Mouse (Mus musculus): Measurements from ENCODE around the gene Abcc4. TPM values are rescaled to one million over a fixed set of nuclear protein-coding genes. Genes with fewer than 3 reads are reported as not detected.

Gene Abcc4
- polyA plus RNA-seq, 1 experiment = 0.96 TPM

DNA sequence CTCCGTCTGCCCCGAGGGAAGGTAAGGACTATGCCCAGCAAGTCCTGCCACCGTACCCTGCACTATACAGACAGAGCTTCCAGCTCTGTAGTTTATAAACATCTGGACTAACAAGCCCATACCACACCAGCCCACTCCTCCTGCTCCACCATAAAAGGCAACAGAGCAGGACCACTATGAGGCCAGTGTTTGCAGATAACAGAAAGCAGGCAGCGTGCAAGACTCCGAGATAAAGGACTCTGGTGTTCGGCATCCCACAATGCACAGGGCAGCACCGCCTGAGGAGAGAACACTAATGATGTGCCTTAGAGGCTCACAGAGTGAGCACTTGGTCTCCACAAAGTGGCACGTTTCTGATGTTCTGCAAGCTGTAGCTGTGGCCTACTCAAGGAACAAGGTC lies 63.9 kb downstream of the Abcc4 start:
- TF ChIP-seq CTCF (IDR thresholded peaks at IDR 0.05; ENCODE audit: control insufficient read depth, insufficient read depth, insufficient replicate concordance, low read depth, low read length) = no peak
- no peak for TF ChIP-seq POLR2A (IDR thresholded peaks at IDR 0.05; ENCODE audit: control insufficient read depth, low read depth, low read length)
- Histone ChIP-seq H3K36me3 (ENCODE audit: control insufficient read depth, insufficient read depth, low read length) (no peaks in the 10 kb centered on the region), H3K4me1 (ENCODE audit: control insufficient read depth, insufficient read depth, low read length) (no peaks in the 10 kb centered on the region), H3K4me3 (ENCODE audit: control insufficient read depth, low read depth, low read length) (no peak overlapping the region), H3K27me3 (ENCODE audit: control insufficient read depth, insufficient read depth, low read length) (no peaks in the 10 kb centered on the region), H3K27ac (ENCODE audit: control insufficient read depth, insufficient read depth, low read depth, low read length) (no peak overlapping the region)

DNA sequence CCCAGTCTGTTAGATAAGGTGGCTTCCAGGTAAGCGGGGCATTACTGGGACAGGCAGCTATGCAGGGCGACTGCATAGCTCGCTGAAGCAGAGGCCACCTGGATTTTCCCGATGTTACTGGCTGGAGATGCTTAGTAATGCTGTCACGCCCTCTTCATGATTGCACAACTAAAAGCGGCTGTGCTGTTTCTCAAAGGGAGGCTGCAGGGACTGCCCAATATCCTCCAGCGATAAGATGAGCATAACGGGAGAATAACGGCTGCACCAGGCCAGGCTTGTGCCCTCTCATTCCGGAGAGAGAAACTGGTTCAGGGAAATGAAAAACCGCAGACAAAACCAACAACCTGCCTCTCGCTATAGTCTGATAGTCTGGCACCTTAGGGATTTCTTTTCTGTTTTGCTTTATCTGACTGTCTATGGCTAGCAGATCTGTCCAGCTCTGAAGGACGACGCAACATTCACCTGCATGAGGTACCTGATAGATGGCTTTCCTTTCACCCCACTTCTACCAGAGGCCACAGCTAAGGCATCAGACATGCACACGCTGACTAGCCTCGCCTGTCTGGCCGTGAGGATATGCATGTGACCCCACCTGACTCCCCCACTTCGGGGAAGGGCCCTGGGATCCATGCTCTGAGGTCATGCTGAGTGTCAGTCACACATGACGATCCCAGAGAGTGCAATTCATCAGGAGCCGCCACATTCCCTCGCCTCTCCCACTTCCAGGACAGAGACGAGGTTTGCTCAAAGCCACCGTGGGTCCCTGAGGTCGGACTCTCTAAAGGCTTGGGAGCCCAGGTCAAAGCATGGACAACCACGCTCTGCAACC lies 67.4 kb downstream of the Abcc4 start:
- no peak for TF ChIP-seq POLR2A (IDR thresholded peaks at IDR 0.05; ENCODE audit: control insufficient read depth, low read depth, low read length)
- TF ChIP-seq CTCF (IDR thresholded peaks at IDR 0.05; ENCODE audit: control insufficient read depth, insufficient read depth, insufficient replicate concordance, low read depth, low read length) = no peak
- no peak overlapping the region for H3K4me3 ChIP-seq (ENCODE audit: control insufficient read depth, low read depth, low read length)
- H3K27me3 ChIP-seq (ENCODE audit: control insufficient read depth, insufficient read depth, low read length) = no peaks in the 10 kb centered on the region
- no peaks in the 10 kb centered on the region for H3K4me1 ChIP-seq (ENCODE audit: control insufficient read depth, insufficient read depth, low read length)
- no peak overlapping the region for H3K27ac ChIP-seq (ENCODE audit: control insufficient read depth, insufficient read depth, low read depth, low read length)
- H3K36me3 ChIP-seq (ENCODE audit: control insufficient read depth, insufficient read depth, low read length) = no peaks in the 10 kb centered on the region

GRCm38 (mm10) chr14:118635493-118636183 lies 70.4 kb downstream of the Abcc4 start:
- Histone ChIP-seq H3K27me3 (ENCODE audit: control insufficient read depth, insufficient read depth, low read length) (no peaks in the 10 kb centered on the region), H3K36me3 (ENCODE audit: control insufficient read depth, insufficient read depth, low read length) (no peaks in the 10 kb centered on the region), H3K27ac (ENCODE audit: control insufficient read depth, insufficient read depth, low read depth, low read length) (no peak overlapping the region), H3K4me3 (ENCODE audit: control insufficient read depth, low read depth, low read length) (no peak overlapping the region), H3K4me1 (ENCODE audit: control insufficient read depth, insufficient read depth, low read length) (no peaks in the 10 kb centered on the region)
- TF ChIP-seq CTCF (IDR thresholded peaks at IDR 0.05; ENCODE audit: control insufficient read depth, insufficient read depth, insufficient replicate concordance, low read depth, low read length) = no peak
- no peak for TF ChIP-seq POLR2A (IDR thresholded peaks at IDR 0.05; ENCODE audit: control insufficient read depth, low read depth, low read length)

DNA sequence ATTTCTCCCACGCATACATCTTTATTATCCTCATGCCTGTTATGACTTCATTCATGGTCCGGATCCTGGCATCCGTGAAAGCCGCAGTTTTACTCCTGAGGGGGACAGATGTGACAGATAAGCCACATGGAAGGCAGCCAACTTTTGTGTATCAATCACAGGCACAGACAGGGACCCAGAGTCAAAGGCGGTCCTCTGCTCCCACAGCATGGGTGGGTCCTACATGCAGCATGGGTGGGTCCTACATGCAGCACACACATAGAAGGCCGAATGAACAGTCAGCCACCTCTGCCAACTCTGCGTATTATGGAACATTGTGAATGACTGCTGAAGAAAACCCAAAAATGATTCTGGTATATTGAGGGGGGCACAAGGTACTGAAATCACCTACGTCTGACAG lies 76.4 kb downstream of the Abcc4 start:
- H3K4me3 ChIP-seq (ENCODE audit: control insufficient read depth, low read depth, low read length) = no peak overlapping the region
- no peak for TF ChIP-seq POLR2A (IDR thresholded peaks at IDR 0.05; ENCODE audit: control insufficient read depth, low read depth, low read length)
- H3K27ac ChIP-seq (ENCODE audit: control insufficient read depth, insufficient read depth, low read depth, low read length) = no peak overlapping the region
- no peaks in the 10 kb centered on the region for H3K4me1 ChIP-seq (ENCODE audit: control insufficient read depth, insufficient read depth, low read length)
- H3K27me3 ChIP-seq (ENCODE audit: control insufficient read depth, insufficient read depth, low read length) = no peaks in the 10 kb centered on the region
- no peaks in the 10 kb centered on the region for H3K36me3 ChIP-seq (ENCODE audit: control insufficient read depth, insufficient read depth, low read length)

GRCm38 (mm10) chr14:118621449-118621789 lies 84.6 kb downstream of the Abcc4 start:
- H3K27me3 ChIP-seq (ENCODE audit: control insufficient read depth, insufficient read depth, low read length) = no peaks in the 10 kb centered on the region
- no peaks in the 10 kb centered on the region for H3K36me3 ChIP-seq (ENCODE audit: control insufficient read depth, insufficient read depth, low read length)
- TF ChIP-seq POLR2A (IDR thresholded peaks at IDR 0.05; ENCODE audit: control insufficient read depth, low read depth, low read length) = no peak
- no peak for TF ChIP-seq CTCF (IDR thresholded peaks at IDR 0.05; ENCODE audit: control insufficient read depth, insufficient read depth, insufficient replicate concordance, low read depth, low read length)

GRCm38 (mm10) chr14:118620773-118621448 lies 85.1 kb downstream of the Abcc4 start:
- H3K27me3 ChIP-seq (ENCODE audit: control insufficient read depth, insufficient read depth, low read length) = no peaks in the 10 kb centered on the region
- H3K4me3 ChIP-seq (ENCODE audit: control insufficient read depth, low read depth, low read length) = no peak overlapping the region
- no peaks in the 10 kb centered on the region for H3K36me3 ChIP-seq (ENCODE audit: control insufficient read depth, insufficient read depth, low read length)
- H3K27ac ChIP-seq (ENCODE audit: control insufficient read depth, insufficient read depth, low read depth, low read length) = no peak overlapping the region
- H3K4me1 ChIP-seq (ENCODE audit: control insufficient read depth, insufficient read depth, low read length) = no peaks in the 10 kb centered on the region
- TF ChIP-seq CTCF (IDR thresholded peaks at IDR 0.05; ENCODE audit: control insufficient read depth, insufficient read depth, insufficient replicate concordance, low read depth, low read length) = no peak
- TF ChIP-seq POLR2A (IDR thresholded peaks at IDR 0.05; ENCODE audit: control insufficient read depth, low read depth, low read length) = no peak

More at GRCm38 (mm10) chr14:118621449-118621789, 84.6 kb downstream of the Abcc4 start:
- Histone ChIP-seq H3K27ac (ENCODE audit: control insufficient read depth, insufficient read depth, low read depth, low read length) (no peak overlapping the region), H3K4me1 (ENCODE audit: control insufficient read depth, insufficient read depth, low read length) (no peaks in the 10 kb centered on the region), H3K4me3 (ENCODE audit: control insufficient read depth, low read depth, low read length) (no peak overlapping the region)

- Histone ChIP-seq H3K36me3 (ENCODE audit: control insufficient read depth, insufficient read depth, low read length) (no peaks in the 10 kb centered on the region), H3K27me3 (ENCODE audit: control insufficient read depth, insufficient read depth, low read length) (no peaks in the 10 kb centered on the region)
- TF ChIP-seq POLR2A (IDR thresholded peaks at IDR 0.05; ENCODE audit: control insufficient read depth, low read depth, low read length) (no peak), CTCF (IDR thresholded peaks at IDR 0.05; ENCODE audit: control insufficient read depth, insufficient read depth, insufficient replicate concordance, low read depth, low read length) (peak; percentile 48; the same call in 1 of the 2 replicates)
Observed at GRCm38 (mm10) chr14:118616698-118617311, 89.2 kb downstream of the Abcc4 start.

More at GRCm38 (mm10) chr14:118616698-118617311, 89.2 kb downstream of the Abcc4 start:
- Histone ChIP-seq H3K4me3 (ENCODE audit: control insufficient read depth, low read depth, low read length) (no peak overlapping the region), H3K4me1 (ENCODE audit: control insufficient read depth, insufficient read depth, low read length) (no peaks in the 10 kb centered on the region), H3K27ac (ENCODE audit: control insufficient read depth, insufficient read depth, low read depth, low read length) (no peak overlapping the region)

Measured in testis, adult 2 months (tissue).